Mouse (Mus musculus): ENCODE measurements around the gene Ccdc9. TPM values are rescaled to one million over a fixed set of nuclear protein-coding genes. Genes with fewer than 3 reads are reported as not detected.

Gene Ccdc9
- polyA plus RNA-seq, 1 experiment from 2014 or later = 23.4 TPM

DNA sequence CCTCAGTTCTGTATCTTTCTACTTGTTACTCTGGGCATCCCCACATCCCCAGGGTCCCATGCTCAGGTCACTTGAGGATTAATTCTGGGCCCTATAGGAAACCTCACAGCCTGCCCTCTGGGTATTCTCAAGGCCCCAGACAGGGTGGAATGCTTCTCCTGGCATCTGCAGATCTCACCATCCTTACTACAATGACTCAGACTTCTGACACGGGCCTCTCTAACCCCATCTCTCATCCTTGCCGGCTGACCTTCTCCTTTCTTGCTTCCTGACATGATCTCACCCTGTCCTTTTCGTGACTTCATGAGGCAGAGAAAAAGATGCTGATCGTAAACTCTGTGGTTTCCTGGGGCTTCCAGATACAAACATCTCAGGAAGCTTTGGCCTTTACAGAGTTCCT, 32.4 kb downstream of the Ccdc9 start:
- no peak overlapping the region for H3K4me3 ChIP-seq (ENCODE audit: low read depth, low read length)
- H3K9ac ChIP-seq (replicated peaks; ENCODE audit: low read depth, low read length) = no peak overlapping the region
- no peaks in the 10 kb centered on the region for H3K4me1 ChIP-seq (ENCODE audit: control insufficient read depth, insufficient read depth, low read length)
- no peak overlapping the region for H3K4me2 ChIP-seq (replicated peaks; ENCODE audit: low read depth, low read length)
- H3K36me3 ChIP-seq (ENCODE audit: control insufficient read depth, insufficient read depth, low read length) = no peaks in the 10 kb centered on the region
- whole genome bisulfite sequencing = 57% methylated on average over 4 of the region's 4 CpGs
- H3K27me3 ChIP-seq (ENCODE audit: control insufficient read depth, insufficient read depth, low read length) = no peaks in the 10 kb centered on the region
- no peak overlapping the region for H3K27ac ChIP-seq (ENCODE audit: low read length)
- no peak for ATAC-seq (ENCODE audit: insufficient number of reproducible peaks, insufficient read depth, low FRiP score, low read depth)
- H3K9me3 ChIP-seq (ENCODE audit: control insufficient read depth, low read depth, low read length) = no peaks in the 10 kb centered on the region

GRCm38 (mm10) chr7:16250687-16251086, 35.9 kb downstream of the Ccdc9 start:
- Histone ChIP-seq H3K4me2 (replicated peaks; ENCODE audit: low read depth, low read length) (no peak overlapping the region), H3K9me3 (ENCODE audit: control insufficient read depth, low read depth, low read length) (no peaks in the 10 kb centered on the region), H3K27me3 (ENCODE audit: control insufficient read depth, insufficient read depth, low read length) (no peaks in the 10 kb centered on the region), H3K4me3 (ENCODE audit: low read depth, low read length) (no peak overlapping the region), H3K4me1 (ENCODE audit: control insufficient read depth, insufficient read depth, low read length) (no peaks in the 10 kb centered on the region), H3K36me3 (ENCODE audit: control insufficient read depth, insufficient read depth, low read length) (no peaks in the 10 kb centered on the region), H3K9ac (replicated peaks; ENCODE audit: low read depth, low read length) (no peak overlapping the region), H3K27ac (ENCODE audit: low read length) (no peak overlapping the region)
- WGBS = 87% methylated on average over 5 of the region's 5 CpGs
- ATAC-seq (ENCODE audit: insufficient number of reproducible peaks, insufficient read depth, low FRiP score, low read depth) = no peak

DNA sequence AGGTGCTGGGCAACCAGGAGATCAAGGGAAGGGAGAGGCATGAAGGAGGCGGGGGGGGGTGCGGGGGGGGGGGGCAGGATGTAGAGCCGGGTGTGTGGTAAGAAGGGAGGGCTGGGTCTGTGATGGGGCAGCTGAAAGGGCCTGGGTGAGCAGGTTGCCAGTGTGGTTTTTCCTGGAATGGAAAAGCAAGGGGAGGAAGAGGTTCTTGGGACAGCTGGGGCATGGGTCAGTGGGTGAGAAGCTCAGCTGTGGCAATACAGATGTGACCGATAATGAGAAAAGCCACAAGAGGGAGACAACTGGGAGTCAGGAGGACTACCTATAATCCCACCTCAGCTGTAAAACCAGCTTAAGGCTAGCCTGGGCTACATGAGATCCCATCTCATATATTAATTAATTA, 40.6 kb downstream of the Ccdc9 start:
- Histone ChIP-seq H3K36me3 (ENCODE audit: control insufficient read depth, insufficient read depth, low read length) (no peaks in the 10 kb centered on the region), H3K4me3 (ENCODE audit: low read depth, low read length) (no peak overlapping the region), H3K27me3 (ENCODE audit: control insufficient read depth, insufficient read depth, low read length) (no peaks in the 10 kb centered on the region), H3K9ac (replicated peaks; ENCODE audit: low read depth, low read length) (no peak overlapping the region), H3K27ac (ENCODE audit: low read length) (no peak overlapping the region), H3K4me1 (ENCODE audit: control insufficient read depth, insufficient read depth, low read length) (no peaks in the 10 kb centered on the region), H3K4me2 (replicated peaks; ENCODE audit: low read depth, low read length) (no peak overlapping the region), H3K9me3 (ENCODE audit: control insufficient read depth, low read depth, low read length) (no peaks in the 10 kb centered on the region)
- ATAC-seq (ENCODE audit: insufficient number of reproducible peaks, insufficient read depth, low FRiP score, low read depth) = no peak
- WGBS = 34% methylated on average over 2 of the region's 4 CpGs

GRCm38 (mm10) chr7:16244067-16244466, 42.5 kb downstream of the Ccdc9 start, which contains the start of gene C5ar2:
C5ar2 (minus strand) TSS chr7:16244154.
- Histone ChIP-seq H3K36me3 (ENCODE audit: control insufficient read depth, insufficient read depth, low read length) (no peaks in the 10 kb centered on the region), H3K9me3 (ENCODE audit: control insufficient read depth, low read depth, low read length) (no peaks in the 10 kb centered on the region), H3K4me3 (ENCODE audit: low read depth, low read length) (no peak within 1 kb of the TSS), H3K4me2 (replicated peaks; ENCODE audit: low read depth, low read length) (no peak within 1 kb of the TSS), H3K27me3 (ENCODE audit: control insufficient read depth, insufficient read depth, low read length) (no peaks in the 10 kb centered on the region), H3K27ac (ENCODE audit: low read length) (no peak within 1 kb of the TSS), H3K9ac (replicated peaks; ENCODE audit: low read depth, low read length) (no peak within 1 kb of the TSS), H3K4me1 (ENCODE audit: control insufficient read depth, insufficient read depth, low read length) (no peaks in the 10 kb centered on the region)
- ATAC-seq (ENCODE audit: insufficient number of reproducible peaks, insufficient read depth, low FRiP score, low read depth) = no peak
- WGBS = 56% methylated on average over 5 of the region's 5 CpGs

DNA sequence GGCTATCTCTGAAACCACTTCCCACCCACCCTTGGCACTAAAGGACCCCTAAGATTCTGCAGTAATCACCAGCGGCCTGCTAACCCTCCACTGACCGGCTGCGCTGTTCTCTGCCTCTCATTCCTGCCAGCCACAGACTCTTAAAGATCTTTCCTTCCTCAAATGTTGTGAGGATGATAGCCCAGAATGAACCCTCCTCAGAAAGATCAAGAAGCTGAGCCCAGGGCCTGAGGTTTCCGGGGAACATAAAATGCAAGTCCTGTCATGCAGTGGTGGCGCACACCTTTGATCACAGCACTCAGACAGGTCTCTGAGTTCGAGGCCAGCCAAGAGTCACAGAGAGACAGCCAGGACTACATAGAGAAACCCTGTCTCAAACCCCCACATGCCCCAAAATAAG, 44.4 kb downstream of the Ccdc9 start:
- Histone ChIP-seq H3K4me3 (ENCODE audit: low read depth, low read length) (no peak overlapping the region), H3K4me2 (replicated peaks; ENCODE audit: low read depth, low read length) (no peak overlapping the region), H3K4me1 (ENCODE audit: control insufficient read depth, insufficient read depth, low read length) (no peaks in the 10 kb centered on the region), H3K9ac (replicated peaks; ENCODE audit: low read depth, low read length) (no peak overlapping the region), H3K36me3 (ENCODE audit: control insufficient read depth, insufficient read depth, low read length) (no peaks in the 10 kb centered on the region), H3K9me3 (ENCODE audit: control insufficient read depth, low read depth, low read length) (no peaks in the 10 kb centered on the region), H3K27ac (ENCODE audit: low read length) (no peak overlapping the region), H3K27me3 (ENCODE audit: control insufficient read depth, insufficient read depth, low read length) (no peaks in the 10 kb centered on the region)
- 84% methylated on average over 6 of the region's 6 CpGs for WGBS
- no peak for ATAC-seq (ENCODE audit: insufficient number of reproducible peaks, insufficient read depth, low FRiP score, low read depth)

DNA sequence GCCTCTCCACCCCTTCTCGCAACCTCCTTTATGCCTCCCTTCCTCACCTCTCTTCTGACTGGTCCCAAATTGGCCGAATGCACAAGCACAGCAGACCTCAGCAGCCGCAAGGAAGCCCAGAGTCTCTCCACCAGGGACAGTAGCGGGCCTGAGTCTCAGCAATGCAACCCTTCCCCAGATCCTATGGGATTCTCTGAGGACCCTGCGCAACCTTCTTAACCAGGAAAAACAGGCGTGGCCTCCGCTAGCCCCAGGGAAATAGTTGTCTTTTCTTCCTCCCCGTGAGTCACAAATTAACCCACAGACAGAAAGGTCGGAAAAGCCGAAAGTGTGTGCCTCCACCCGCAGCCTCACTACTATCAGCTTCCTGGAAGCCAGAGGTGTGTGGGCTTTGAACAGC, 44.8 kb downstream of the Ccdc9 start:
- Histone ChIP-seq H3K4me1 (ENCODE audit: control insufficient read depth, insufficient read depth, low read length) (no peaks in the 10 kb centered on the region), H3K9me3 (ENCODE audit: control insufficient read depth, low read depth, low read length) (no peaks in the 10 kb centered on the region), H3K36me3 (ENCODE audit: control insufficient read depth, insufficient read depth, low read length) (no peaks in the 10 kb centered on the region), H3K27me3 (ENCODE audit: control insufficient read depth, insufficient read depth, low read length) (no peaks in the 10 kb centered on the region), H3K4me2 (replicated peaks; ENCODE audit: low read depth, low read length) (no peak overlapping the region), H3K4me3 (ENCODE audit: low read depth, low read length) (no peak overlapping the region), H3K27ac (ENCODE audit: low read length) (no peak overlapping the region), H3K9ac (replicated peaks; ENCODE audit: low read depth, low read length) (no peak overlapping the region)
- WGBS = 57% methylated on average over 11 of the region's 11 CpGs
- no peak for ATAC-seq (ENCODE audit: insufficient number of reproducible peaks, insufficient read depth, low FRiP score, low read depth)

DNA sequence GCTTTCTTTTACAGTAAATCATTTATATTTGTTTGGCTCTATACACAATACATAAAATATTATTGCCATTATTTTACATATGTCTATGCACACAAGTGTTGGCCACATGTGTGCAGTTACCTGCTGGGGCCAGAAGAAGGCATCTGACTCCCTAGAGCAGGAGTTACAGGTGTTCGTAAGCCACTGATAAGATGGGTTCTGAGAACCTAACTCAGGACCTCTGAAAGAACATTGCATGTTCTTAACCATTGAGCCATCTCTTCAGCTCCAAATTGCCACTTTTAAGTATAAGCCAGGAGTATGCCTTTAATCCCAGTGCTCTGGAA, 45.7 kb downstream of the Ccdc9 start:
- WGBS = 92% methylated on average over 1 of the region's 1 CpGs
- no peaks in the 10 kb centered on the region for H3K9me3 ChIP-seq (ENCODE audit: control insufficient read depth, low read depth, low read length)
- no peak overlapping the region for H3K9ac ChIP-seq (replicated peaks; ENCODE audit: low read depth, low read length)
- H3K4me2 ChIP-seq (replicated peaks; ENCODE audit: low read depth, low read length) = no peak overlapping the region
- no peaks in the 10 kb centered on the region for H3K27me3 ChIP-seq (ENCODE audit: control insufficient read depth, insufficient read depth, low read length)
- H3K27ac ChIP-seq (ENCODE audit: low read length) = no peak overlapping the region
- H3K4me1 ChIP-seq (ENCODE audit: control insufficient read depth, insufficient read depth, low read length) = no peaks in the 10 kb centered on the region
- no peak for ATAC-seq (ENCODE audit: insufficient number of reproducible peaks, insufficient read depth, low FRiP score, low read depth)
- no peak overlapping the region for H3K4me3 ChIP-seq (ENCODE audit: low read depth, low read length)
- no peaks in the 10 kb centered on the region for H3K36me3 ChIP-seq (ENCODE audit: control insufficient read depth, insufficient read depth, low read length)

DNA sequence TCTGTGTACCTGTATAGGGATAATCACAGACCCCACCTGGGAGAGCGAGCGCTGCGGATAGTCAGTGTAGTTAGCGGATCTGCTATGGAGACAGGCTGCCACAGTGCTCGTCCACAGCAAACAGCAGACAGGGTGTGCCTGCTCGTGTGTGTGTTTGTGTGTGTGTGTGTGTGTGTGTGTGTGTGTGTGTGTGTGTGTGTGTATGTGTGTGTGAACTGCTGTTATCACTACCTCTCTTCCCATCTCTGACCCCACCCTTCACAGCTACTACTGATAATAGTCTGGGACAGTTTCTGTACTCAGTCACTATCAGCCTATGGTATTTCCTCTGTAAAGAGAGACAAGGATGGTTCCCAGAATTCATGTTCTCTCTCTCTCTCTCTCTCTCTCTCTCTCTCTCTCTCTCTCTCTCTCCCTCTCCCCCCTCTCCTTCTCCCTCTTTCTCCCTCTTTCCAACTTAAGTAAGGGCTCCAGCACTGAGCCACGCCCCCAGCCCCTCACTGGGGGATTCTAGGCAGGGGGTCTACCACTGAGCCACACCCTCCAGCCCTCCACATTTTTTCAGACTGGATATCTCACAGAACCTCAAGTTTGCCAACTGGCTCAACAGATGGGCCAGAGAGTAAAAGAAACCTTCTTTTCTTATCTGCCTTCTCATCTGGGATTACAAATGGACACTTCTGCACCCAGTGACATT, 46.2 kb downstream of the Ccdc9 start:
- no peak for ATAC-seq (ENCODE audit: insufficient number of reproducible peaks, insufficient read depth, low FRiP score, low read depth)
- H3K4me1 ChIP-seq (ENCODE audit: control insufficient read depth, insufficient read depth, low read length) = no peaks in the 10 kb centered on the region
- H3K27me3 ChIP-seq (ENCODE audit: control insufficient read depth, insufficient read depth, low read length) = no peaks in the 10 kb centered on the region
- no peak overlapping the region for H3K4me3 ChIP-seq (ENCODE audit: low read depth, low read length)
- no peak overlapping the region for H3K4me2 ChIP-seq (replicated peaks; ENCODE audit: low read depth, low read length)
- WGBS = 71% methylated on average over 7 of the region's 7 CpGs
- no peaks in the 10 kb centered on the region for H3K9me3 ChIP-seq (ENCODE audit: control insufficient read depth, low read depth, low read length)
- no peak overlapping the region for H3K27ac ChIP-seq (ENCODE audit: low read length)
- H3K36me3 ChIP-seq (ENCODE audit: control insufficient read depth, insufficient read depth, low read length) = no peaks in the 10 kb centered on the region
- no peak overlapping the region for H3K9ac ChIP-seq (replicated peaks; ENCODE audit: low read depth, low read length)

DNA sequence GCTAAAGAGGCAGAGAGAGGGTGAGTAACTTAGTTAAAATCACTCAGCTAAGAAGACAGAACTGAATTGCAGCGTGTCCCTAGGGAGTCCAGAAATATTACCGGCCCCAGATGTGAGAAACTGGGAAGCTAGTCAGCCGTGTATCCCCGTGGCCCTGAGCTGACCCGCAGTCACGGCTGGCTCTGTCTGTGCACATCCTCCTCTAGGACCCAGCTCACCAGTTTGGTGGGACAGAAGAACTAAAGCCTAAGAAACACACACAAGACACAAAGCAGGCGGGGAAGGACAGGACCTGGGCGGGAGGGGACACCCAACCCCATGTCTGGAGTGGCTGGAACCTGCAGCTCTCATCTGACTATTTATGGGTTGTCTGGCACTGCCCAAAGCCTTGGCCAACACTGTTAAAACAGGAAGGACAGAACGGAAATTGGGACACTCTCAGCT, 47.0 kb downstream of the Ccdc9 start:
- no peak for ATAC-seq (ENCODE audit: insufficient number of reproducible peaks, insufficient read depth, low FRiP score, low read depth)
- Histone ChIP-seq H3K9me3 (ENCODE audit: control insufficient read depth, low read depth, low read length) (no peaks in the 10 kb centered on the region), H3K9ac (replicated peaks; ENCODE audit: low read depth, low read length) (no peak overlapping the region), H3K27ac (ENCODE audit: low read length) (no peak overlapping the region), H3K27me3 (ENCODE audit: control insufficient read depth, insufficient read depth, low read length) (no peaks in the 10 kb centered on the region), H3K4me2 (replicated peaks; ENCODE audit: low read depth, low read length) (no peak overlapping the region), H3K4me1 (ENCODE audit: control insufficient read depth, insufficient read depth, low read length) (no peaks in the 10 kb centered on the region), H3K36me3 (ENCODE audit: control insufficient read depth, insufficient read depth, low read length) (no peaks in the 10 kb centered on the region), H3K4me3 (ENCODE audit: low read depth, low read length) (no peak overlapping the region)
- WGBS = 59% methylated on average over 9 of the region's 9 CpGs
